Mouse (Mus musculus) spleen, adult 12 weeks (tissue): Measurements from ENCODE around the gene Olfr374.
A peak's percentile ranks its signal among the peaks of the same experiment; 100 is the strongest.
"Not testable (repeated sequence)": the region's sequence is repeated elsewhere in the genome, so short reads cannot be mapped to it uniquely, and the experiment has no call there.

Experiments used
- DNase-seq: peaks from one replicate; pipeline ENCODE4 v3.0.0; 2022; ENCODE audit warnings: low spot score

Gene Olfr374

DNA sequence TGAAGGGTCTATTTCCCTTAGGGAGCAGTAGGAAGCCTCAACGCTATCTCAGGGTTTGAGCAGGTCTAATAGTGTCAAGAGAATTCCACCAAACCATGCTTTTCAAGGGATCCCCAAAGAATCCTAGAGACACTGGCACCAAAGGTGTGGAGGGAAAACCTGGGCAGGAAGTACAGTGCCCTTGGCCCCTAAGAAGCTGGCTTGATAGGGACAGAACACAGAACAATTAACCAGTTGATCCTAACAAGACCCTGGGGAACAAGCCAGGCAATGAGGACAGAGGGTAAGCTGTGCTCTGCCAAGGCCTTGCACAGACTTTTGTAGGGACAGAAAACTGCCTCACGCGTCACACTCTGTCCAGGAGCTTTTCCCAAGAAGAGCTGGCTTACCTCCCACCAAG is at the start of gene Olfr374:
TSS of gene Olfr374 (plus strand) at position 301 of the 400 bp plus-strand sequence.
- no peak for DNase-seq

DNA sequence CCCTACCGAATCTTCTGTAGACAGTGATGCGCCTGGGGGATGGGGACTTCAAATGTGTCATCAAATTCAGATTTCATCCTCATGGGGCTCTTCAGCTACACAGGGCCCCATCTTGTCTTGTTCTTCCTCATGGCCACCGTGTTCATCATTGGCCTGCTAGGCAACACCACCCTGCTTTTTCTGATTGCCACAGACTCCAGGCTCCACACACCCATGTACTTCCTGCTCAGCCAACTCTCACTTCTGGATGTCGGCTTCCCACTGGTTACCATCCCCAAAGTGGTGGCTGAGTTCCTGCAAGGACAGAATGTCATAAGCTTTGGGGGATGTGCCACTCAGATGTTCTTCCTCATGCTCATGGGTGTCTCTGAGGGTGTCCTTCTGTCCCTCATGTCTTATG is 49.2 kb upstream of the Olfr374 start:
- not testable (repeated sequence) for DNase-seq

DNA sequence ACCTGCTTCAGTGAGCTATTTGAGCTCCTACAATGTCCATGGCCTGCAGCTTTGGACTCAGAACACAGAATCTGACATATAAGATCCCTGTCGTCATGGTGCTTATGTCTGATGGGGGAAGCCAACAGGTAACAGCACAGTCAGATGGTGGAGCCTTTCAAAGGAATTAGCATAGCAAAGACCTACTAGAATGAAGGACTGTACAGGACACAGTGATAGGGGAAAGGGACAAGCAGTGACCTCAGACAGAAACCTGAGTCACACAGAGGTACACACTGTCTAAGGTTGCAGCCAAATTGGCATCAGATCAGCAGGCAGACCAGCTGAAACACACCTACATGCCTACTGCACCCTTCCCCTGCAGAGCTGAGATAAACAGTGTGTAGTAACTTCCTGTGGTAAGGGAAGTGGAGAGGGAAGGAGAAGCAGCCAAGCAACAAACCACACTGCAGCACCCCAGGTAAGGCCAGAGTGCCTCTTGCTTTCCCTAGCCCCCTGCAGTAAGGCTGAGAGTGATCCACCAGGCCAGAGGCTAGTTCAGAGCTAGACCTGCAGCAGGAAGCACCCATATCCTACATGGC is 39.9 kb upstream of the Olfr374 start:
- not testable (repeated sequence) for DNase-seq

DNA sequence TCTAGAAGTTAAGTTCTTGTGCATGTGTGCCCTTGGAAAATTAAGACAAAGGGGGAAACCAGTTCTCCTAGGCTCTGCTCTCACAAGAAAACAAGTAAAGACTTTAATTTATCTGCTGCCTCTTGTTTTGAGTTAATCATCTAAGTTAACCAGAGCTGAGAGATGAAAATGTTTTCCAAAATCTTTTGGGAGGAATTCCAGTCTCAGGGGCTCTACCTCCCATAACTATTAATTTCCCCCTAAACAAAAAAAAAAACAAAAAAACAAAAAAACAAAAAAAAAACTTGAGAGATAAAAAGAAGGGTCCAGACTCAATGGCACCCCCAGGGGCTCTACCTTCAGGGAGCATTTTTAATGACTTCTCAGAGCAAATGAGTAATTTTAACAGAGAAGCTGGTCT is 24.0 kb upstream of the Olfr374 start, which contains the start of gene Olfr373:
TSS of gene Olfr373 (plus strand) at position 301 of the 400 bp plus-strand sequence.
- not testable (repeated sequence) for DNase-seq

DNA sequence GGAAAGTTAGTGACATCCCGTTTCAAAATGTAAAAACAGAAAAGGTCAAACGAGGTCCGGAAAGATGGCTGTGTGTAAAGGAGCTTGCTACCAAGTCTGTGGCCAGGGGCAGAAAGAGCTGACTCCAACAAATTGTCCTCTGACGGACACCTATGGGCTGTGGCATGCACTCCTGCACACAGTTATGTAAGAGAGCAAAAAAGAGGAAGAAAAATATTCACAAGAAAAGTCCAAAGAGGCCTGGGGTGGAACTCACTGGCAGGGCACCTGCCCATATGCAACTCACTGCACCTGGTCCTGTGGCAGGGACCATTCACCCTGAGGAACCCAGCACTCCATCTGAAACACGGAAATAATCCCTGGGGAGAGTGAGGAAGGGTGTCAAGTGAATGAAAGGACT is 22.1 kb upstream of the Olfr374 start:
- no peak for DNase-seq

DNA sequence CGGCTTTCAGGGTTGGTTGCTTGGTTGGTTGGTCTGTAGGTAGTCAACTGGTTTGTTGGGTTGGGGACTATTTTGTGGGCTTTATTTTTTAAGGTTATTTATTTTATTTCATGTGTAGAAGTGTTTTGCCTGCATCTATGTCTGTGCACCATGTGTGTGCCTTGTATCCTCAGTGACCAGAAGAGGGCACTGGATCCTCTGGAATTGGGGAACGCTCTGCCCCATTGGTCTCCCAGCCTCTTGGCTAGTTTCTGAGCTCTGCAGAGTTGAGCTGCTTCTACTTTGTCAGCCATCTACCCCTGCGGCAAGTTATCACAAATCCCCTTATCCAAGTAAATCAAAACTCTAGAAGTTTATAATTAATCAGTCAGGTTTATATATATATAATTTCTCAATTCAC is 19.2 kb upstream of the Olfr374 start:
- DNase-seq, result not testable (repeated sequence)

DNA sequence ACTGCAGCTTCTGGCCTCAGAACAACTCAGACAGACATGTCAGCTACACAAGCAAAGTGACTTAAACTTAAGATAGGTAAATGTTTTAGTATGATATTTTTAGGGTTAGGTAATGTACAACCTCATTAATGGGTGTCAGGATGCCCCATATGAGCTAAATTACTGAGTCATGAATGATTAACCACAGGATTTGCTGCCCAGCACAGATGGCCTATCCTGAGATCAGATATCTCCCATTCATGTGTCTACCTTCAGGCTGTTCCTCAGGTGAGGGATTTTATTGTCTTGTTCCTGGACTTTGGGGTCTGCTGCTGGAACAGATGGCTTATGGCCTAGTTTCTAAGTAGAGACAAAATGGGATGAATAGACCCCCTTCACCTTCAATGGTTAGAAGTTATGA is 10.1 kb upstream of the Olfr374 start:
- DNase-seq, result not testable (repeated sequence)

DNA sequence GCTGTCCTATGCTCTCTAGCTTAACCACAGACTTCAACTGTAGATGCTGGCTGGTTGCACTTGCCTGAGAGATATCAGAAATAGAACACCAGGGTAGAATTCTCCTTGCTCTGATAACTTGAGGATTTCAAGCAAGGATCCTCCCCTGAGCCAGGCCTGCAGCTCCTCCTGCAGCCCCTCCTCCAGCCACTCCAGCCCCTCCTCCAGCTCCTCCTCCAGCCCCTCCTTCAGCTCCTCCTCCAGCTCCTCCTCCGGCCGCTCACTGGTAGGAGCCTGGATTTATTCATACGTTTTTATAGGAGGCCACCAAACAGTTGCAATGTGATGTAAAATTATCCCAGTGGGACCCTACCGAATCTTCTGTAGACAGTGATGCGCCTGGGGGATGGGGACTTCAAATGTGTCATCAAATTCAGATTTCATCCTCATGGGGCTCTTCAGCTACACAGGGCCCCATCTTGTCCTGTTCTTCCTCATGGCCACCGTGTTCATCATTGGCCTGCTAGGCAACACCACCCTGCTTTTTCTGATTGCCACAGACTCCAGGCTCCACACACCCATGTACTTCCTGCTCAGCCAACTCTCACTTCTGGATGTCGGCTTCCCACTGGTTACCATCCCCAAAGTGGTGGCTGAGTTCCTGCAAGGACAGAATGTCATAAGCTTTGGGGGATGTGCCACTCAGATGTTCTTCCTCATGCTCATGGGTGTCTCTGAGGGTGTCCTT is 7.3 kb upstream of the Olfr374 start:
- not testable (repeated sequence) for DNase-seq

DNA sequence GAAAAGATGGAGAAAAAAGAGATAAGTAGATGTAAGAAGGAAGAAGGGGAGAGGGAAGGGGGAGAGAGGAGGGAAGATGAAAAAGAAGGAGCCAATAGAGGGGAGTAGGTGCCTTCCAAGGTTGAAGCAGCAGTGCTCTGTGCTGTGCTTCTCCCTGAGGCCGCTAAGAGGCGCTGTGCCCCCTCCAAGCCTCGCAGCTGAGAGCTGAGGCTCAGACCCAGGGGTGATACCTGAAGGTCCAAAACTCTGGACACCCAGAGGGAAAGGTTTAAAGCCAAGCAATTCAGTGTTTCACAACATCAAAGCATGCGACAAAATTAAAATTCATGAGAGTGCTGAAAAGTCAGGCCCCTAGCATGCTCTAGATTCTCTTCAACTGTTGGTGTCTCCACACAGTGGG is 1.7 kb upstream of the Olfr374 start:
- DNase-seq, result no peak

DNA sequence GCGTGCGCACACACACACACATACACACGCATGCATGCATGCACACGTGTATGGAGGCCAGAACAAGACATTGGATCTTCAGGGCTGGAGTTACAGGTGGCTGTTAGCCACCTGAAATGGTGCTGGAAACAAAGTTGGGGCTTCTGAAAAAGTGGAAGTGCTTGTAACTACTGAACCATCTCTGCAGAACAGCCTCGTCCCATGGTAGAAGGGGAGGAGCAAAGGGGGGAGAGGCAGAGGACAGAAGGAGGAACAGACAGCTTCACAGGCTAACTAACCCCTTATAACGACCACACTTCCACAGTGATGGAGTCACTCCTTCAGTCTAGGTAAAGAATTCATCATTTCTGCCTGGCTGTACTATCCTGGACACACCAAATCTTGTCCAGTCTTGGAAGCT is 4.0 kb downstream of the Olfr374 start:
- peak; percentile 23 for DNase-seq

DNA sequence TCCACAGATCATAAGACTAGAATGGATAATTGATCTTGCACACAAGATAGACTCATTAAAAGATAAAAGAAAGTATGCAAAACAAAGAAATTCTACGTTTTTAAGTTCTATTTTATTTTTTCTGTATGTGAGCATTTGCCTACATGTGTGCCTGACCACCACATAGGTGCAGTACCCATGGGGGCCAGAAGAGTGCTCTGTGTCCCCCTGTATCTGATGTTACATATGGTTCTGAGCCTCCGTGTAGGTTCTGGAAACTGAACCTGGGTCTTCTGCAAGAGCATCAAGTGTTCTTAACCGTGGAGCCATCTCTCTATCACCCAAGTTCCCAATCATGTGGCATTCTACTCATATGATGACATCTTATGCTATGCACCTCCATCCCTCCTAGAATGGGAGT is 5.6 kb downstream of the Olfr374 start:
- no peak for DNase-seq

DNA sequence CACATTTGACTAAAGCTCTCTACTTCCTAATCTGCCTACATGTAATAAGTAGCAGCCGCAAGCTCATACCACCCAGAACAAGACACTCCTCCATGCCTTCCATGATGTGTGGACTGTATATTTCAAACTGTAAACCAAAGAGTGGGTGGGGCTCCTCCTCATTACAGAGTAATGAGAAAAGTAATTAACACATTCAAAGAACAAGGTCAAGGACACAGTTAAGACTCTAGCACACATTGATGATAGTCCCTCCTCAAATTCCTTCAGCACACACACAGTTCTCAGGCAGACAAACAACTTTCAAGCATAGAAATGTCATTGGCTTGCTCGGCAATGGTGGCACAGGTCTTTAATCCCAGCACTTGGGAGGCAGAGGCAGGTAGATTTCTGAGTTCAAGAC is 8.4 kb downstream of the Olfr374 start:
- DNase-seq, result no peak

DNA sequence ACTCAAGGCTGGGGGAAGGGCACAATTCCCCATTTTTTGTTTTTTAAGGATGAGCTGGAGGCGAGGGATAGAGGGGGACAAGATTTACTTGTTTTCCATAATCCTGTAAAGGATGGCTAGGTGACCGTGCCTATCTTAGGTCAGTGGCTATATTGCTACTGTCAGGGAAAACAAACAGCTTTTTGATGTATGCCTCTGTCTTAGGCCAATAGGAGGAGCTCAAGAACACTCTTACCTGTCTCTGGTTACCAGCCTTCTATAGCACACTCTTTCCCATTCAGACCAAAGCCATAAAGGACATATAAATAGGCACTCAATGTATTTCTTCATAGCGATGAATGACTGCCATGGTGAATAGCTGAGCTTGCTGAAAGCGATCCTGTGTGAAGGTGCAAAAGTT is 11.8 kb downstream of the Olfr374 start:
- no peak for DNase-seq

DNA sequence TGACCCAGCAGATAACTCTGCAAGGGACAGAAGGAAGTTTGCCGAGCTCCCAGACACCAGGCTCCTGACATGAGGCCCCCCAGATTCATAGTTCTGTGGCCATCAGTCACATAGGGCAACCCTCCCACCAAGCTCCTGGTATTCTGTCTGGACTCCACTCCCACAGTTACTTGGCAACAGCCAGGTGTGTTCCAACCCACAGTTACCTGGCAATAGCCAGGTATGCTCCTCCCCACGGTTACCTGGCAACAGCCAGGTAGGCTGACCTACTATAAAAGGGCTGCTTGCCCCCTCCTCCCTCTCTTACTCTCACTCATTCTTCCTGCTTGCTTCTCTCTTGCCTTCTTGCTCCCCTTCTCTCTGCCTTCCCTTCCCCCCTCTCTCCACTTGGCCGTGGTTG is 14.6 kb downstream of the Olfr374 start:
- not testable (repeated sequence) for DNase-seq

DNA sequence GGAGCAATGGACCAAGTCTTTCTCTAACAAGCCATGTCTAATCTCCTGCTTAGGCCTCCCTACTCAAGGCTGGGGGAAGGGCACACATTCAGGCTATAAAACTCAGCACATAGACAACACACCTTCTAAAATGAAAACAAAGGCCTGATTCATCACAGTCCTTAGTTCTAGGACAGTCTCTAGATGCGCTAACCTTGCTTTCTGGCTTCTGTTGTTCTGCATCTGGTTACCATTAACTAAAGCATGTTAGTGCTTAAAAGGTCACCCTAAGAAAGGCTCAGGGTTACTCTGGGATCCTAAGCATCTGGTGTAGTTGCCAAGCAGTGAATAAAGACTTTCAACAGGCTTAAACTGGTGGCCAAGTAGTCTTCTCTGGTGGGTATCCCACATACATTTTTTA is 15.2 kb downstream of the Olfr374 start:
- no peak for DNase-seq

DNA sequence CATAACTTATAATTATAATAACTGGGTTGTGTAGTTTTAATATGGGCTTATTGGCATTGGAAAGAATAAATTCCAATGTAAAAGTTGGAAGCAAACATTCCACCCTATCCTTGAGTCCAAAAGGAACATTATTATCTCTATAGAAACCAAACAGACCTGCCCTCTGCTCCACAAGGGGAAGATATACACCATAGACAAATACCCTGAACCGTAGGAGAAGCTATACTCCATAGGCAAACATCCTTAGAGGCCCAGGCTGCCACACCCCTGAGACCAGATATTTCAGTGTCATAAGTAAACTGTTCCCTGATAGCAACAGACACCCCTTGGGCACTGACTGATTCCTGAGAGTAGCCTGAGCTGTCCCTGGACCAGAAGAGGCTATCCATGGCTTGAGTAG is 21.0 kb downstream of the Olfr374 start:
- DNase-seq, result no peak

DNA sequence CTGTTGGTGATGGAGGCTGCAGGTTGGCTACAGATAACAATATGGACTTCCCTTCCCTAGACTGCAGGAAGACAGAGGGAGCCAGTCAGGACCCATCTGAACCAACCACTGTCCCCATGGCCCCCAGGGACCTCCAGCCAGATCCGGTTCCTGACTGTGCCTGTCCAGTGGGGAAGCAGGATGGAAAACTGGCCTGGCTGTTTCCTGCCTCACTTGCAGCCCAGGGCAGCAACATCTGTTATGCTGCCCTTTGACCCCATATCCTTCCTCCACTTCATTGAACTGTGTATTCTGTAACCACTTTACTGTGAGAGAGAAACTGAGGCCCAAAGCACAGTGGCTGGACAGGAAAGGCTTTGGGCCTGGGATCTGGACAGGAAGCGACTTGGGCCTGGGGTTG is 24.4 kb downstream of the Olfr374 start:
- DNase-seq, result no peak

DNA sequence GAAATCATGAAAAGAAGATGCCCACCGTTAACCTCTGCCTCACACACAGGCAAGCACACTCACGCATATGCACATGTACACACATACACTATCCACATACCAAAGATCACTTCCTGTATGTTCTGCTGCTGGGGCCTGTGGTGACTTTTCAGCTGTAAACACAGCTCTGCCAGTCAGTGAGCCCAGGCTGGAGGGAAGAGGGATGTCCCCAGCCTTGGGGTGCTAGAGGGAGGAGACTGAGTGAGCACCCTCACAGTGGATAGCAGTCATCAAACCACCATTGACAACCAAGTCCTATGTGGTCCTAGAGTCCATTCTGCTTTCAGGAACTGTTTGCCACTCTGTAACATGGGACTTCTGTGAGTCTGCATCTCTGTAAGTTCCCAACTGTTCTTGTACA is 25.1 kb downstream of the Olfr374 start:
- DNase-seq, result no peak

DNA sequence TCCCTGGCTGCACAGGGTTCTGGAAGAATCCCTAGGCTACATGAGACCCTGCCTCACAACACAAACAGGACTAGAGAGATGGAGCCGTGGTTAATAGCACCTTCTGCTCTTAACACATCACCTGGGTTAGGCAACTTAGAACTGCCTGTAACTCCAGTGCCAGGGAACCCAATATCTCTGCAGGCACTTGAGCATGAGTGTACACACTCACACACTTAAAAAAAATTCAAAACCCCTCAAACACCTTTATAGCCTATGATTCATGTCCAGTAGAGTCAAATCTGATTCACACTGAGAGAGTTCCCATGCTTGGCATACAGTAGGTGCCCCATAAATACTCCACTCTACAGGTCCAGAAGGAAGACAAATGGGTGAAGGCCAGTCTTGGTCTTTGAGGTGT is 25.6 kb downstream of the Olfr374 start:
- DNase-seq, result no peak

DNA sequence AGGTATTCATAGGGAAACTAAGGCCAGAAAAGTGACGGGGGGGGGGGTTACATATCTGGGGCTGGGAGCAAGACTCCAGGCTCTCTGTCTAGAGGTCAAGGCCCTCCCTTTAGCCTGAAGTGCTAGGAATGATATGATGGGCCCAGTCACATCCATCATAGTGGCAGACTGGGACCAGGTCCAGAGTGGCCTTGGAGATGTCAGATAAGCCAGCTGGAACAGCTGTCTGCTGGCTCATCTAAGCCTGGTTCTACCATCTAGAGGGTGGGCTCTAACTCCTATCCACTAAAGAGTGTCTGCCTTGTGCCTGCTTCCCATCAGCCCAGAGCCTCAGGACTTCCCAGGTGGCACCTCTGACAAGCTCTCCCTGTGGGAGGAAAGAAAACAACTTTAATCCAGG is 26.1 kb downstream of the Olfr374 start:
- no peak for DNase-seq

DNA sequence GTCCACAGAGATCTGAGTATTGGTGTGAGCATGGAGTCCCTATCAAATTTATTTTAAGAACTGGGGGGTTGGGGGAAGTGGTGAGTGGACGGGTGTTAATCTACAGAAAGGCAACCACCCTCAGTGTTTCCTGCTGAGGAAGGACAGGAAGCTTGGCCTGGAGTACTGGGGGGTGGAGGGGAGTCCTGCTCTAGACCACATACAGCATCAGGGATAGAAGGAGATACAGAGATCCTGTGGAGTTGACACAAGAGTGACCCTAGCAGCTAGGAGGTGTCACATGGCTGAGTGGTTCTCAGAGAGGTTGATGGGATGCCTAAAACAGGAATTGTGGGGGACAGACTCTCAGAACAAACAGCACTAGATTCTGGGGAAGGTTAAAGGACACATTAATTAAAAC is 26.7 kb downstream of the Olfr374 start:
- no peak for DNase-seq

DNA sequence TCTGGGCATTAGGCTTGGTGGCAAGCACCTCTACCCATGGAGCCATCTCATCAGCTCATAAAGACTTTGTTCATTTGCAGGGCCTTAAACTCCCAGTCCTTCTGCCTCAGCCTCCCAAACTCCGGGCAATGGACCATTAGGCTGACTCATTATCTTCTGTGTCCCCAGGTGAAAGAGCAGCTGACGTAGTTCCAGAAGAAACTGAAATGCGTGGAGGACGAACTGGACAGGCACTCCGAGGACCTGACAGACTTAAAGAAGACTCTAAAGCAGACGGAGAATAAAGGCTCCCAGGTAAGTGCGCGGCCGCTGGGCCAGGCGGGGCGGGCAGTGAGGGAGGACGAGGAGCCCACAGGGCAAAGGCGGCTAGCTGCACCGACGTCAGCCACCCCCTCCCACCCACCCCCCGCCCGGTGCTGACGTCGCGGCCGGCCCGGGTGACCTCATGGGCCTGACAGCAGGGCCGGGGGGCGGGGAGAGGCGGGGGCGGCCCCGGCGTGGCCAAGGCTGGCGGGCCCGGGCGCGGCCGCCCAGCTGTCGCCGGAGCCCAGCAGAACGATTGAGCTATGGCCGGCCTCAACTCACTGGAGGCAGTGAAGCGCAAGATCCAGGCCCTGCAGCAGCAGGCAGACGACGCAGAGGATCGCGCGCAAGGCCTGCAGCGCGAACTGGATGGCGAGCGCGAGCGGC is 28.1 kb downstream of the Olfr374 start, which contains the start of gene Tpm4:
TSS of gene Tpm4 (plus strand) at position 220 of the 690 bp plus-strand sequence.
- peak; percentile 22 for DNase-seq
